Mouse (Mus musculus) CH12.LX (cell line): ENCODE measurements around the gene Anapc7. TPM values are rescaled to one million over a fixed set of nuclear protein-coding genes. Genes with fewer than 3 reads are reported as not detected.

Experiments
- DNase-seq: peaks from one replicate; pipeline ENCODE4 v3.0.0-alpha.2; 2013; ENCODE audit errors: extremely low read depth
- H3K27ac ChIP-seq: 2 replicates; pipeline ENCODE4 v1.5.1; 2012; ENCODE audit warnings: low read depth, mild to moderate bottlenecking, control low read depth, moderate library complexity; ENCODE audit not compliant: insufficient read depth
- H3K27me3 ChIP-seq: replicated peaks from 2 replicates; pipeline ENCODE3; 2012; ENCODE audit warnings: inconsistent platforms
- H3K36me3 ChIP-seq, 2 experiments: replicated peaks in 1 of 2; 2 replicates each; pipeline versions ENCODE3 to v1.6.1; 2012; ENCODE audit warnings: inconsistent platforms in 1 of 2, low read length in 1 of 2, mild to moderate bottlenecking in 1 of 2, mixed read lengths in 1 of 2, moderate library complexity in 1 of 2; ENCODE audit not compliant: control insufficient read depth in 1 of 2, insufficient read depth in 1 of 2
- H3K4me1 ChIP-seq, 2 experiments: 2 replicates each; pipeline ENCODE4 v1.6.1; 2012; ENCODE audit warnings: inconsistent platforms in 1 of 2, moderate library complexity in 1 of 2; ENCODE audit not compliant: insufficient read depth in 2 of 2, control insufficient read depth in 1 of 2
- H3K4me2 ChIP-seq: 2 replicates; pipeline ENCODE4 v1.6.1; 2012; ENCODE audit warnings: low read depth, mild to moderate bottlenecking, control low read depth; ENCODE audit not compliant: poor library complexity, insufficient read depth, severe bottlenecking
- H3K4me3 ChIP-seq, 3 experiments: fragments of 150-350 bp in 1 of 3; sonication (generic) in 1 of 3; replicated peaks in 1 of 3; 2 replicates each; pipeline versions ENCODE3 to v1.5.1; 2011 to 2012; ENCODE audit warnings: low read depth in 2 of 3, low read length in 2 of 3, mild to moderate bottlenecking in 2 of 3, moderate library complexity in 2 of 3, control low read depth in 1 of 3, improper control_type of control experiment in 1 of 3, inconsistent platforms in 1 of 3, mixed read lengths in 1 of 3; ENCODE audit not compliant: poor library complexity in 1 of 3
- H3K79me2 ChIP-seq: replicated peaks from 2 replicates; pipeline ENCODE4 v1.6.1; 2012; ENCODE audit warnings: mild to moderate bottlenecking, moderate library complexity; ENCODE audit not compliant: control insufficient read depth, poor library complexity, insufficient read depth, severe bottlenecking; ENCODE audit errors: extremely low read depth
- H3K9ac ChIP-seq: 2 replicates; pipeline ENCODE4 v1.6.1; 2012; ENCODE audit warnings: low read depth, mild to moderate bottlenecking, control low read depth, moderate library complexity; ENCODE audit not compliant: insufficient read depth
- H3K9me3 ChIP-seq: replicated peaks from 2 replicates; pipeline ENCODE3; 2012; ENCODE audit warnings: low read length, inconsistent platforms, mixed read lengths
- BHLHE40 ChIP-seq: IDR thresholded peaks from 2 replicates; pipeline ENCODE4 v1.6.1; 2011; ENCODE audit warnings: mild to moderate bottlenecking, low read depth, low read length, improper control_type of control experiment
- CHD1 ChIP-seq: IDR thresholded peaks from 2 replicates; pipeline ENCODE4 v1.6.1; 2012; ENCODE audit warnings: low read depth, low read length, improper control_type of control experiment, inconsistent platforms
- CTCF ChIP-seq, 2 experiments: IDR thresholded peaks in 1 of 2; conservative IDR thresholded peaks in 1 of 2; 2 replicates each; pipeline ENCODE4 v1.5.1; 2011 to 2012; ENCODE audit warnings: low read depth in 2 of 2, low read length in 2 of 2, improper control_type of control experiment in 1 of 2, inconsistent platforms in 1 of 2, mild to moderate bottlenecking in 1 of 2, moderate library complexity in 1 of 2
- E2F4 ChIP-seq: IDR thresholded peaks from 2 replicates; pipeline ENCODE4 v1.6.1; 2011; ENCODE audit warnings: low read depth, low read length, improper control_type of control experiment; ENCODE audit not compliant: insufficient replicate concordance
- ELF1 ChIP-seq: IDR thresholded peaks from 2 replicates; pipeline ENCODE4 v1.6.1; 2014; ENCODE audit warnings: low read depth, mild to moderate bottlenecking, inconsistent platforms, low read length, improper control_type of control experiment
- ETS1 ChIP-seq: conservative IDR thresholded peaks from 2 replicates; pipeline ENCODE4 v1.6.1; 2012; ENCODE audit warnings: low read depth, mild to moderate bottlenecking, inconsistent platforms, low read length, improper control_type of control experiment, moderate library complexity
- GABPA ChIP-seq: IDR thresholded peaks from 2 replicates; pipeline ENCODE4 v1.6.1; 2012; ENCODE audit warnings: low read depth, low read length, improper control_type of control experiment, inconsistent platforms; ENCODE audit not compliant: insufficient replicate concordance
- IRF4 ChIP-seq: IDR thresholded peaks from 2 replicates; pipeline ENCODE4 v1.6.1; 2014; ENCODE audit warnings: low read depth, mild to moderate bottlenecking, inconsistent platforms, low read length, improper control_type of control experiment
- JUN ChIP-seq: IDR thresholded peaks from 2 replicates; pipeline ENCODE4 v1.6.1; 2011; ENCODE audit warnings: low read depth, mild to moderate bottlenecking, low read length, improper control_type of control experiment, moderate library complexity; ENCODE audit not compliant: insufficient read depth
- JUND ChIP-seq: conservative IDR thresholded peaks from 2 replicates; pipeline ENCODE4 v1.6.1; 2011; ENCODE audit warnings: low read depth, low read length, improper control_type of control experiment
- MAFK ChIP-seq: IDR thresholded peaks from 2 replicates; pipeline ENCODE4 v1.6.1; 2011; ENCODE audit warnings: low read length, improper control_type of control experiment; ENCODE audit not compliant: insufficient replicate concordance
- MAZ ChIP-seq: IDR thresholded peaks from 2 replicates; pipeline ENCODE4 v1.6.1; 2012; ENCODE audit warnings: low read depth, mild to moderate bottlenecking, inconsistent platforms, low read length, improper control_type of control experiment, moderate library complexity
- MEF2A ChIP-seq: IDR thresholded peaks from 2 replicates; pipeline ENCODE4 v1.6.1; 2014; ENCODE audit warnings: low read depth, mild to moderate bottlenecking, inconsistent platforms, low read length, improper control_type of control experiment, borderline replicate concordance
- MYC ChIP-seq: IDR thresholded peaks from 2 replicates; pipeline ENCODE4 v1.6.1; 2011; ENCODE audit warnings: low read depth, mild to moderate bottlenecking, improper control_type of control experiment, low read length
- PAX5 ChIP-seq: IDR thresholded peaks from 2 replicates; pipeline ENCODE4 v1.6.1; 2012; ENCODE audit warnings: low read length, inconsistent platforms, mixed read lengths
- RCOR1 ChIP-seq: conservative IDR thresholded peaks from 2 replicates; pipeline ENCODE4 v1.6.1; 2012; ENCODE audit warnings: low read depth, mild to moderate bottlenecking, inconsistent platforms, low read length, improper control_type of control experiment
- SIN3A ChIP-seq: IDR thresholded peaks from 2 replicates; pipeline ENCODE4 v1.6.1; 2012; ENCODE audit warnings: low read length, improper control_type of control experiment, inconsistent platforms
- TBP ChIP-seq: conservative IDR thresholded peaks from 2 replicates; pipeline ENCODE4 v1.6.1; 2011; ENCODE audit warnings: low read depth, low read length, improper control_type of control experiment
- TCF12 ChIP-seq: IDR thresholded peaks from 2 replicates; pipeline ENCODE4 v1.6.1; 2014; ENCODE audit warnings: low read depth, mild to moderate bottlenecking, inconsistent platforms, low read length, improper control_type of control experiment
- ZC3H11A ChIP-seq: IDR thresholded peaks from 2 replicates; pipeline ENCODE4 v1.6.1; 2012; ENCODE audit warnings: low read depth, mild to moderate bottlenecking, inconsistent platforms, low read length, improper control_type of control experiment
- ZNF384 ChIP-seq: IDR thresholded peaks from 2 replicates; pipeline ENCODE4 v1.6.1; 2012; ENCODE audit warnings: low read depth, low read length, improper control_type of control experiment, inconsistent platforms
- dilution Hi-C: fragments of 300-500 bp; cut with MboI; formaldehyde crosslinking; loops from 2 replicates; pipeline ENCODE4 v1.14.3; 2020; ENCODE audit warnings: low sequenced_read_pairs; ENCODE audit not compliant: extremely low pct_unique_long_range_greater_than_20kb, extremely low pct_ligation_motif_present
- in situ Hi-C: fragments of 300-500 bp; cut with MboI; formaldehyde crosslinking; loops from 3 replicates; pipeline ENCODE4 v1.14.3; 2019; ENCODE audit warnings: low sequenced_read_pairs, low pct_ligation_motif_present, low pct_unique_long_range_greater_than_20kb, mixed read lengths
- polyA plus RNA-seq: library from polyadenylated mRNA; unstranded; fragments of >175 nt; gene quantifications from 2 replicates; pipeline ENCODE4 v1.2.1, GENCODE M21; 2012; ENCODE audit warnings: low read depth; ENCODE audit not compliant: insufficient read length
- total RNA-seq, 2 experiments: library from RNA; depleted of rRNA; stranded (reverse); fragments of 300-350 nt in 1 of 2; fragments of >200 nt in 1 of 2; gene quantifications; 2 replicates each; pipeline ENCODE4 v1.2.3; 2012 to 2014

The Anapc7 gene
- total and polyA plus RNA-seq, 3 experiments, result 21.3 to 43.3 (median 39.4) TPM

GRCm38 (mm10) chr5:122491385-122491784 lies 69.9 kb downstream of the Anapc7 start:
- peaks cover 33% of the 10 kb centered on the region for H3K79me2 ChIP-seq
- no peak overlapping the region for H3K4me2 ChIP-seq
- H3K36me3 ChIP-seq, result peaks cover 42 to 82% of the 10 kb centered on the region in 2 experiments
- dilution Hi-C loops, result no loop called here
- in situ Hi-C loops, result no loop called here
- H3K9me3 ChIP-seq, result no peaks in the 10 kb centered on the region
- peaks cover 0 to 7% of the 10 kb centered on the region in 2 experiments; a peak in 1 of 4 replicates for H3K4me1 ChIP-seq
- no peak for TF ChIP-seq TBP
- 0 out of 4 replicates have a peak, but pooled peaks of 1 of the 2 experiments have one; percentile 13 for TF ChIP-seq CTCF (conservative IDR thresholded peaks at IDR 0.05 in 1 of 2, IDR thresholded peaks at IDR 0.05 in 1 of 2; ENCODE audit: low read depth in 2 of 2, low read length in 2 of 2)
- TF ChIP-seq, all 38 proteins: peak for 1
- no peak overlapping the region for H3K4me3 ChIP-seq
- H3K27me3 ChIP-seq, result no peaks in the 10 kb centered on the region
- no peak overlapping the region for H3K27ac ChIP-seq
- no peak for DNase-seq
- no peak overlapping the region for H3K9ac ChIP-seq

GRCm38 (mm10) chr5:122493035-122493434 lies 71.5 kb downstream of the Anapc7 start:
- peaks cover 42% of the 10 kb centered on the region for H3K79me2 ChIP-seq
- no peak overlapping the region for H3K4me2 ChIP-seq
- H3K36me3 ChIP-seq, result peaks cover 45 to 85% of the 10 kb centered on the region in 2 experiments
- in situ Hi-C loops (no loop called here), dilution Hi-C loops (no loop called here)
- H3K9ac ChIP-seq, result no peak overlapping the region
- H3K9me3 ChIP-seq, result no peaks in the 10 kb centered on the region
- peaks cover 0 to 19% of the 10 kb centered on the region in 2 experiments; a peak in 2 of 4 replicates for H3K4me1 ChIP-seq
- H3K27me3 ChIP-seq, result no peaks in the 10 kb centered on the region
- TF ChIP-seq PAX5 (no peak), CHD1 (no peak), BHLHE40 (no peak), TBP (no peak), MYC (no peak), ZNF384 (no peak), E2F4 (no peak), ZC3H11A (no peak), JUN (no peak), TCF12 (no peak)
- H3K4me3 ChIP-seq, result no peak overlapping the region
- no peak for DNase-seq
- H3K27ac ChIP-seq, result no peak overlapping the region

GRCm38 (mm10) chr5:122494449-122494848 lies 73.0 kb downstream of the Anapc7 start:
- Histone ChIP-seq H3K27me3 (no peaks in the 10 kb centered on the region), H3K4me2 (no peak overlapping the region)
- in situ Hi-C loops, result no loop called here
- TF ChIP-seq SIN3A (no peak), TCF12 (no peak), IRF4 (no peak), BHLHE40 (no peak), CTCF (conservative IDR thresholded peaks at IDR 0.05 in 1 of 2, IDR thresholded peaks at IDR 0.05 in 1 of 2; ENCODE audit: low read depth in 2 of 2, low read length in 2 of 2) (no peak), RCOR1 (no peak), ETS1 (no peak), ZNF384 (no peak), ZC3H11A (no peak), PAX5 (no peak), MEF2A (no peak), GABPA (no peak), MAFK (no peak), CHD1 (no peak), JUND (no peak), MAZ (no peak), ELF1 (no peak)
- TF ChIP-seq, all 38 proteins: peak for 0
- peaks cover 43 to 80% of the 10 kb centered on the region in 2 experiments for H3K36me3 ChIP-seq
- no peak overlapping the region for H3K4me3 ChIP-seq
- no peak for DNase-seq
- H3K9ac ChIP-seq, result no peak overlapping the region
- peaks cover 0 to 34% of the 10 kb centered on the region in 2 experiments; a peak in 2 of 4 replicates for H3K4me1 ChIP-seq
- H3K27ac ChIP-seq, result no peak overlapping the region
- dilution Hi-C loops, result no loop called here
- H3K9me3 ChIP-seq, result no peaks in the 10 kb centered on the region
- H3K79me2 ChIP-seq, result peaks cover 40% of the 10 kb centered on the region
